Mouse (Mus musculus): ENCODE results near the gene Lamtor1. TPM values are rescaled to one million over a fixed set of nuclear protein-coding genes. Genes with fewer than 3 reads are reported as not detected.
"Not testable (repeated sequence)": the region's sequence is repeated elsewhere in the genome, so short reads cannot be mapped to it uniquely, and the experiment has no call there.

The Lamtor1 gene
- total and polyA plus RNA-seq, 3 experiments, result 96.5 to 146 (median 136) TPM

DNA sequence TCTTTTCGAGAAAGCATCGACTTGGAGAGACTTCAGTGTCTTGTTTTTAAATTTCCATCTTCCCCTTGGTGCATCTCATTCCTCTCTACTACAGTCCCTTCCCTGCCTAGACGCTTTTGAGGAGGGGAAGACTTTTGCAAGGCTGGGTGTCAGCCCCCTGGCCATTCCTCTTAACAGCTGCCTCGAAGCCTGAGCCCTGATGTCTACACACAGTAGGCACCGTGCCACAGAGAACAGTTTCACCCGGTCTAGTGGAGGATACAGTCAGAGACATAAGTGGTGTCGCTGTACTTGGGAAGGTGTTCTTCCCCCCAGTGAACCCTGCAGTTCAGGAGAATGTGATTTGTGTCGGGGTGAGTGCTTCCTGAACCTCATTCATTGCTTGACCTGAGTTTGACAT, 992 bp downstream of the Lamtor1 start:
- TF ChIP-seq CTCF (IDR thresholded peaks at IDR 0.05; ENCODE audit: low read depth, low read length) (no peak), GATA2 (IDR thresholded peaks at IDR 0.05; ENCODE audit: borderline replicate concordance, low read depth, low read length) (no peak), GATA1 (IDR thresholded peaks at IDR 0.05; ENCODE audit: borderline replicate concordance, low read length) (no peak), POLR2AphosphoS5 (IDR thresholded peaks at IDR 0.05; ENCODE audit: insufficient replicate concordance, low read depth, low read length) (no peak), TAL1 (conservative IDR thresholded peaks at IDR 0.05; ENCODE audit: low read depth, low read length) (no peak)
- no peak for ATAC-seq (ENCODE audit: extremely low read depth, insufficient number of reproducible peaks, low FRiP score, poor library complexity, severe bottlenecking)
- H3K4me1 ChIP-seq (ENCODE audit: insufficient read depth, low read depth, low read length), result peaks cover 48% of the 10 kb centered on the region

DNA sequence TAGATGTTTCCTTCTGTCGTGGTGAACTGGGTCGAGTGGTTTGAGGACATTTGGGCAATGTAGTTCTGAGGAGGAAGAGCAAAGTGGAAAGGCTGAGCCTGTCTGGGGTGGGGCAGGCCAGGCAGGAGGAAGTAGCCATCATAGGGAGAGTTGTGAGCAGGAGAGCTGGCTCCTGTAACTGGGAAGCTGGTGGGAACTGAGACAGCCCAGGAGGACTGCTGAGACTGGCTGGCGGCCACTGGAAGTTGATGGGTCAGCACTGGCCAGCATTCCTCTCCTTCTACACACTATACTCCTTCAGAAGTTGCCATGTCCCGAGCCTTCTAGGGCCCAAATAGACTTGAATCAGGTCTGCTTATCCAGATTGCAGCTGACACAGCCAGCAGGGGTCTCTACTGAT, 2.7 kb downstream of the Lamtor1 start:
- peak overlapping the region; percentile 50; the same call in 1 of the 2 replicates for H3K4me3 ChIP-seq (ENCODE audit: low read depth, low read length)
- no peak for ATAC-seq (ENCODE audit: extremely low read depth, insufficient number of reproducible peaks, low FRiP score, poor library complexity, severe bottlenecking)
- no peaks in the 10 kb centered on the region for H3K27me3 ChIP-seq (ENCODE audit: insufficient read depth, low read length)
- DNase-seq (ENCODE audit: low spot score), result no peak
- peaks cover 68% of the 10 kb centered on the region for H3K36me3 ChIP-seq (replicated peaks)
- TF ChIP-seq GATA2 (IDR thresholded peaks at IDR 0.05; ENCODE audit: borderline replicate concordance, low read depth, low read length), result no peak
- TF ChIP-seq POLR2AphosphoS5 (IDR thresholded peaks at IDR 0.05; ENCODE audit: insufficient replicate concordance, low read depth, low read length), result no peak
- no peak for TF ChIP-seq GATA1 (IDR thresholded peaks at IDR 0.05; ENCODE audit: borderline replicate concordance, low read length)
- TF ChIP-seq CTCF (IDR thresholded peaks at IDR 0.05; ENCODE audit: low read depth, low read length), result no peak
- no peak for TF ChIP-seq TAL1 (conservative IDR thresholded peaks at IDR 0.05; ENCODE audit: low read depth, low read length)
- H3K9me3 ChIP-seq (replicated peaks), result no peaks in the 10 kb centered on the region
- peaks cover 48% of the 10 kb centered on the region for H3K4me1 ChIP-seq (ENCODE audit: insufficient read depth, low read depth, low read length)

More for the DNA sequence above, 992 bp downstream of the Lamtor1 start:
- Histone ChIP-seq H3K4me3 (ENCODE audit: low read depth, low read length) (peak overlapping the region; percentile 80), H3K9me3 (replicated peaks) (no peaks in the 10 kb centered on the region), H3K36me3 (replicated peaks) (peaks cover 64% of the 10 kb centered on the region), H3K27me3 (ENCODE audit: insufficient read depth, low read length) (no peaks in the 10 kb centered on the region)
- DNase-seq (ENCODE audit: low spot score), result no peak

DNA sequence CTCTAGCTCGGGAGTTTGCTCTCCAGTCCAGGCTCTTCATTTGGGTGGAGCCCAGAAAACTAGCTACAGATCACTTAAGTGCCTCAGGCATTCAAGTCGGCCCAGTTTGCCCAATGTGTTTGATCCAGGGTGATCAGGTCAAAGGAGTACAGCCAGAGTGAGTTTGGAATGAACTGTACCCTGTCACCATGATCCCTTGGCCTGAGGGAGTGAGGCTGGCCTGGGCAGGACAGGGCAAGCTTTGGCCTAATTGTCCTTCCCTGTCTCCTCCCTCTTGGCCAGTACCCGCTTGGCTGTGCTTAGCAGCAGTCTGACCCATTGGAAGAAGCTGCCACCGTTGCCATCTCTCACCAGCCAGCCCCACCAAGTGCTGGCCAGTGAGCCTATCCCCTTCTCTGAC, 4.4 kb downstream of the Lamtor1 start:
- H3K27me3 ChIP-seq (ENCODE audit: insufficient read depth, low read length), result no peaks in the 10 kb centered on the region
- peaks cover 43% of the 10 kb centered on the region for H3K4me1 ChIP-seq (ENCODE audit: insufficient read depth, low read depth, low read length)
- ATAC-seq (ENCODE audit: extremely low read depth, insufficient number of reproducible peaks, low FRiP score, poor library complexity, severe bottlenecking), result no peak
- H3K9me3 ChIP-seq (replicated peaks), result no peaks in the 10 kb centered on the region
- no peak overlapping the region for H3K4me3 ChIP-seq (ENCODE audit: low read depth, low read length)
- no peak for DNase-seq (ENCODE audit: low spot score)
- no peak for TF ChIP-seq POLR2AphosphoS5 (IDR thresholded peaks at IDR 0.05; ENCODE audit: insufficient replicate concordance, low read depth, low read length)
- TF ChIP-seq TAL1 (conservative IDR thresholded peaks at IDR 0.05; ENCODE audit: low read depth, low read length), result no peak
- no peak for TF ChIP-seq CTCF (IDR thresholded peaks at IDR 0.05; ENCODE audit: low read depth, low read length)
- no peak for TF ChIP-seq GATA1 (IDR thresholded peaks at IDR 0.05; ENCODE audit: borderline replicate concordance, low read length)
- TF ChIP-seq GATA2 (IDR thresholded peaks at IDR 0.05; ENCODE audit: borderline replicate concordance, low read depth, low read length), result no peak
- H3K36me3 ChIP-seq (replicated peaks), result peaks cover 79% of the 10 kb centered on the region

- peaks cover 31% of the 10 kb centered on the region for H3K4me1 ChIP-seq (ENCODE audit: insufficient read depth, low read depth, low read length)
- peaks cover 89% of the 10 kb centered on the region for H3K36me3 ChIP-seq (replicated peaks)
- DNase-seq (ENCODE audit: low spot score) (no peak), ATAC-seq (ENCODE audit: extremely low read depth, insufficient number of reproducible peaks, low FRiP score, poor library complexity, severe bottlenecking) (no peak)
- H3K27me3 ChIP-seq (ENCODE audit: insufficient read depth, low read length), result no peaks in the 10 kb centered on the region
- TF ChIP-seq GATA2 (IDR thresholded peaks at IDR 0.05; ENCODE audit: borderline replicate concordance, low read depth, low read length) (no peak), POLR2AphosphoS5 (IDR thresholded peaks at IDR 0.05; ENCODE audit: insufficient replicate concordance, low read depth, low read length) (no peak), TAL1 (conservative IDR thresholded peaks at IDR 0.05; ENCODE audit: low read depth, low read length) (no peak), CTCF (IDR thresholded peaks at IDR 0.05; ENCODE audit: low read depth, low read length) (no peak), GATA1 (IDR thresholded peaks at IDR 0.05; ENCODE audit: borderline replicate concordance, low read length) (no peak)
- no peaks in the 10 kb centered on the region for H3K9me3 ChIP-seq (replicated peaks)
- no peak overlapping the region for H3K4me3 ChIP-seq (ENCODE audit: low read depth, low read length)
Measured at GRCm38 (mm10) chr7:101911982-101912381, 6.3 kb downstream of the Lamtor1 start.

DNA sequence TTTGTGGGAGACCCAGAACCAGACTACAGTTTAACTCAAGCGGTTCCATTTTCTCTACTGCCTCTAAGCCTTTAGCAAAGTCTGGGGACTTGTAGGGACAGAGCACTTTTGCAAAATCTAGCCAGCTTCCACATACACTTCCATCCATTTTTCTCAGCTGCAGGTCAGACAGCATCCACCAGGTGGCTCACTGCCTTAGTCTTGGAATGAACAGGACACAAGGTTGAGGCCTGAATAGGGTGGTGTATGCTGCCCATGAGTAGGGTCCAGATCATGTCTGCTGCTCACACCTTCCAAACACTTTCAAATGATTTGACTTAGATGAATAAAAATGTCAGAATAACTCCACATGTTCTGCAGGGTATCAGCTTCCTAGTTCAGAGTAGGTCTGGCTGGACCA, 12.4 kb downstream of the Lamtor1 start:
- DNase-seq (ENCODE audit: low spot score), result peak; percentile 42
- H3K36me3 ChIP-seq (replicated peaks), result peaks cover 41% of the 10 kb centered on the region
- no peaks in the 10 kb centered on the region for H3K9me3 ChIP-seq (replicated peaks)
- H3K27me3 ChIP-seq (ENCODE audit: insufficient read depth, low read length), result no peaks in the 10 kb centered on the region
- no peak for TF ChIP-seq TAL1 (conservative IDR thresholded peaks at IDR 0.05; ENCODE audit: low read depth, low read length)
- TF ChIP-seq CTCF (IDR thresholded peaks at IDR 0.05; ENCODE audit: low read depth, low read length), result peak; percentile 52
- no peak overlapping the region for H3K4me3 ChIP-seq (ENCODE audit: low read depth, low read length)
- no peaks in the 10 kb centered on the region for H3K4me1 ChIP-seq (ENCODE audit: insufficient read depth, low read depth, low read length)
- no peak; the same call in 1 of the 2 replicates for ATAC-seq (ENCODE audit: extremely low read depth, insufficient number of reproducible peaks, low FRiP score, poor library complexity, severe bottlenecking)

- not testable (repeated sequence) for DNase-seq (ENCODE audit: low spot score); H3K27me3 ChIP-seq (ENCODE audit: insufficient read depth, low read length); H3K4me1 ChIP-seq (ENCODE audit: insufficient read depth, low read depth, low read length); ATAC-seq (ENCODE audit: extremely low read depth, insufficient number of reproducible peaks, low FRiP score, poor library complexity, severe bottlenecking); H3K9me3 ChIP-seq (replicated peaks); H3K4me3 ChIP-seq (ENCODE audit: low read depth, low read length)
- H3K36me3 ChIP-seq (replicated peaks), result peaks cover 16% of the 10 kb centered on the region
Measured at GRCm38 (mm10) chr7:101925892-101926291, 20.2 kb downstream of the Lamtor1 start.

GRCm38 (mm10) chr7:101928093-101928492, 22.4 kb downstream of the Lamtor1 start:
- TF ChIP-seq GATA1 (IDR thresholded peaks at IDR 0.05; ENCODE audit: borderline replicate concordance, low read length) (no peak), POLR2AphosphoS5 (IDR thresholded peaks at IDR 0.05; ENCODE audit: insufficient replicate concordance, low read depth, low read length) (no peak), GATA2 (IDR thresholded peaks at IDR 0.05; ENCODE audit: borderline replicate concordance, low read depth, low read length) (no peak), TAL1 (conservative IDR thresholded peaks at IDR 0.05; ENCODE audit: low read depth, low read length) (no peak), CTCF (IDR thresholded peaks at IDR 0.05; ENCODE audit: low read depth, low read length) (no peak)

More at GRCm38 (mm10) chr7:101928093-101928492, 22.4 kb downstream of the Lamtor1 start:
- Histone ChIP-seq H3K4me1 (ENCODE audit: insufficient read depth, low read depth, low read length) (peaks cover 7% of the 10 kb centered on the region), H3K36me3 (replicated peaks) (peaks cover 22% of the 10 kb centered on the region), H3K9me3 (replicated peaks) (no peaks in the 10 kb centered on the region), H3K4me3 (ENCODE audit: low read depth, low read length) (no peak overlapping the region), H3K27me3 (ENCODE audit: insufficient read depth, low read length) (no peaks in the 10 kb centered on the region)
- ATAC-seq (ENCODE audit: extremely low read depth, insufficient number of reproducible peaks, low FRiP score, poor library complexity, severe bottlenecking) (no peak), DNase-seq (ENCODE audit: low spot score) (no peak)

All from G1E (cell line).